Mouse (Mus musculus): ENCODE data around the gene Racgap1. TPM values are rescaled to one million over a fixed set of nuclear protein-coding genes. Genes with fewer than 3 reads are reported as not detected.

Gene Racgap1
- polyA plus RNA-seq, 1 experiment from 2014 or later: 131 TPM

DNA sequence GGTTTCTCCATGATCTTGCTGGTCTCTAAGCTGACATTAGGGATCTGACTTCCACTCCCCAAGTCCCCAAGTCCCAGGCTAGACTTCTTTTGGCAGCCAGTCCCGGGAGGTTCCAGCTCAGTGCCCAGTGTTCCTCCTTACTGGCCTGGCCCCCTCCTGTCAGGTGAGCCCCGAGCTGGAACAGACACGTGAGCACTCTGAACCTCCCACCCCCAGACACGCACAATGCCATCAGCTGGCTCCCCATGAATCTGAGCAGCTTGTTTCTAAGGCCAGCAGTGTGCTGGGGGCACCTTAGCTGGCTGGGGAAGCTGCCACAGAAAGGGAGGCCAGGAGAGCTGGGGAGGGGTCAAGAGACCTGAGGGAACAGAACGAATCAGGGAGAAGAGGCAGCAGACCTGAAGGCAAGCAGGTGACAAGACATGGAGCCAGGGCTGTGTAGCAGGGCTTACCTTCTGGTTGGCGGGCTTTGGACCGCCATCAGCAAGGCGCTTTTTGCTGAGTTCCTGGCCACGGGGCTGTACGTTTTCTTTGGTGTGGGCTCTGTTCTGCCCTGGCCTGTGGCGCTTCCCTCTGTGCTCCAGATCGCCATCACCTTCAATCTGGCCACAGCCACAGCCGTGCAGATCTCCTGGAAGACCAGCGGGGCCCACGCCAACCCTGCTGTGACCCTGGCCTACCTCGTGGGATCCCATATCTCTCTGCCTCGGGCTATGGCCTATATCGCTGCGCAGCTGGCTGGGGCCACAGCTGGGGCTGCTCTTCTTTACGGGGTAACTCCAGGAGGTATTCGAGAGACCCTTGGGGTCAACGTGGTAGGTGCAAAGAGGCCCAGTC, 50.3 kb downstream of the Racgap1 start, which contains the start of gene Aqp6:
Aqp6 (plus strand) TSS at position 415 of the 837 bp plus-strand sequence.
- ATAC-seq (ENCODE audit: insufficient number of reproducible peaks, low FRiP score): no peak
- Histone ChIP-seq H3K27ac (ENCODE audit: poor library complexity, severe bottlenecking) (no peak within 1 kb of the TSS), H3K9ac (no peak within 1 kb of the TSS), H3K4me2 (no peak within 1 kb of the TSS), H3K9me3 (replicated peaks) (no peaks in the 10 kb centered on the region), H3K36me3 (no peaks in the 10 kb centered on the region), H3K4me1 (replicated peaks) (peaks cover 42% of the 10 kb centered on the region), H3K27me3 (replicated peaks) (peaks cover 56% of the 10 kb centered on the region), H3K4me3 (no peak within 1 kb of the TSS)
- WGBS: 55% methylated on average over 22 of the region's 22 CpGs

DNA sequence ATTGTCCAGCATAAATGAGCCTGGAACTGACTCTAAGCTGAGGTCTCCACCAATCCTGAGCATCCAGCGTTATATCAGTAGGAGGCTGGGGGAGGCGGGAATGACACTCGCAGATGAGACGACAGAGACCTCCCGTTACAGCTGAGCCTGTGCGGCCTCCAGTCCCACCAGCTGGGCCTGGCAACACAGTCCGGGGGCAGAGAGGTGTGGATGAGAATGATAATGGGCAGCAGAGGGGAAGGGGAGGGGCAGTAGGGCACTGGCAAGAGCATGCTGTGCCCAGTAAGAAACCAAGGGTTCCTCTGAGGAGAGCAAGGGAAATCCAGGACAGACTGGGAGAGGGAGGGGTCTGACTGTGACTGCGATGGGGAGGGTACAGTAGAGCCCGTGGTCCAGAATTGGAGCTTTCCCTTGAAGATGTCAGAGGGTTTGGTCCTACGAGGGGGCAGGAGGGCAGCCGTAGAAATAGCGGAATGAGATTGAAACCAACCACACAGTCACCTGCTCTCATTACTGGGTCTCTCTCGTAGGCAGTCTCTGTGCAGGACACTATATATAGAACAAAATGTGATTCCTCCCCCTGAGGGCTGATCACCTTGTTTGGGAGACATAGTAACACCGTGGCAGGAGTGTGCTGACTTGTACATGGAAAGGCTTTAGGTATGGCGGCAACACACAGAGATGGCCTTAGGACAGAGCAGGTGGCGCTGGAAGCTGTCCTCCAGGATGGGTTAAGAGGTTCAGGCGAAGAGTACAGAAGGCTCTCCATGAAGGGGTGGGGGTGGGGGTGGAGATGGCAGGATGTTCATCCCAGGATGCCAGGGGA, 52.0 kb downstream of the Racgap1 start:
- no peaks in the 10 kb centered on the region for H3K9me3 ChIP-seq (replicated peaks)
- ATAC-seq (ENCODE audit: insufficient number of reproducible peaks, low FRiP score): no peak
- H3K4me3 ChIP-seq: no peak overlapping the region
- peaks cover 43% of the 10 kb centered on the region for H3K4me1 ChIP-seq (replicated peaks)
- no peak overlapping the region for H3K27ac ChIP-seq (ENCODE audit: poor library complexity, severe bottlenecking)
- no peak overlapping the region; the same call in 1 of the 2 replicates for H3K4me2 ChIP-seq
- H3K27me3 ChIP-seq (replicated peaks): peaks cover 68% of the 10 kb centered on the region
- no peaks in the 10 kb centered on the region for H3K36me3 ChIP-seq
- no peak overlapping the region for H3K9ac ChIP-seq
- 46% methylated on average over 17 of the region's 17 CpGs for WGBS

DNA sequence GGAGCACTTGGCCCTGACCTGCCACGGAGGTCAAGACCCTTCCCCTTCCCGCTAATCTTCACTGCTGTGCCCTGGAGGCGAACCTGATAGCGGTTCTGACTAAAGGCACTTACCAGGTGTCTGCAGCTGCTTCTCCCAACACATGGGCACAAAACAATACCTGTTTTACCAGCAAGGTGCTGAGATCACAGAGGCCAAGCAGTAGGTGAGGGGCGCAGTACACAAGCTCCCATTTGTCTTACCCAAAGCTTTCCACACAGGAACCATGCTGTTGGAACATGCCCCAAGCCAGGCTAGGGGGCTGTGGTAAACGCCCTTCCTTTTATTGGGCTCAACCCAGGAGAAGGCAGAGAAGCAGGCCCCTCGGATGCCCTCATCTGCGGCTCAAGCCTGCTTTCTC, 53.9 kb downstream of the Racgap1 start:
- H3K36me3 ChIP-seq: no peaks in the 10 kb centered on the region
- H3K4me3 ChIP-seq: no peak overlapping the region
- H3K9me3 ChIP-seq (replicated peaks): no peaks in the 10 kb centered on the region
- WGBS: 48% methylated on average over 8 of the region's 8 CpGs
- H3K9ac ChIP-seq: no peak overlapping the region
- no peak for ATAC-seq (ENCODE audit: insufficient number of reproducible peaks, low FRiP score)
- no peak overlapping the region for H3K27ac ChIP-seq (ENCODE audit: poor library complexity, severe bottlenecking)
- no peak overlapping the region for H3K4me2 ChIP-seq
- peaks cover 77% of the 10 kb centered on the region for H3K27me3 ChIP-seq (replicated peaks)
- H3K4me1 ChIP-seq (replicated peaks): peaks cover 30% of the 10 kb centered on the region

DNA sequence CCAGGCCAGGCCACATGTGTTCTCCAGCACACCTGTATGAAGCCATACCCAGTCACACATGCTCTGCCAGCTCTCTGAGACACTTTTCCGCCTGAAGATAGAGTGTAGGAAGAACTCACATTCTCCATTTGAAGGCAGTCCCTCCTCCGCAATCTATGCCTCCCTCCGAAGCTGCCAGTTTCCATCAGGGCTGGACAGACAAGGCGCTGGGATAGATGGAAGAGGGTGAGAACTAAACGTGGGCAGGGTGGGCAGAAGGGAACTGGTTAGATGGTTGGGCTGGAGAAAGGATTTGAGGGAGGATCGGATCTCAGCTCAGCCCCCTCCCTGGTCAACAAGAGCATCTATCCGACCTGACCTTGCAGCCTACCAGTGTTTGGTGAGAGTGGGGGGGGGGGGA, 54.6 kb downstream of the Racgap1 start:
- H3K4me2 ChIP-seq: no peak overlapping the region
- H3K27ac ChIP-seq (ENCODE audit: poor library complexity, severe bottlenecking): no peak overlapping the region
- H3K4me3 ChIP-seq: no peak overlapping the region
- no peaks in the 10 kb centered on the region for H3K36me3 ChIP-seq
- no peaks in the 10 kb centered on the region for H3K9me3 ChIP-seq (replicated peaks)
- ATAC-seq (ENCODE audit: insufficient number of reproducible peaks, low FRiP score): no peak
- no peak overlapping the region for H3K9ac ChIP-seq
- peaks cover 24% of the 10 kb centered on the region for H3K4me1 ChIP-seq (replicated peaks)
- WGBS: 58% methylated on average over 7 of the region's 7 CpGs
- peaks cover 84% of the 10 kb centered on the region for H3K27me3 ChIP-seq (replicated peaks)

DNA sequence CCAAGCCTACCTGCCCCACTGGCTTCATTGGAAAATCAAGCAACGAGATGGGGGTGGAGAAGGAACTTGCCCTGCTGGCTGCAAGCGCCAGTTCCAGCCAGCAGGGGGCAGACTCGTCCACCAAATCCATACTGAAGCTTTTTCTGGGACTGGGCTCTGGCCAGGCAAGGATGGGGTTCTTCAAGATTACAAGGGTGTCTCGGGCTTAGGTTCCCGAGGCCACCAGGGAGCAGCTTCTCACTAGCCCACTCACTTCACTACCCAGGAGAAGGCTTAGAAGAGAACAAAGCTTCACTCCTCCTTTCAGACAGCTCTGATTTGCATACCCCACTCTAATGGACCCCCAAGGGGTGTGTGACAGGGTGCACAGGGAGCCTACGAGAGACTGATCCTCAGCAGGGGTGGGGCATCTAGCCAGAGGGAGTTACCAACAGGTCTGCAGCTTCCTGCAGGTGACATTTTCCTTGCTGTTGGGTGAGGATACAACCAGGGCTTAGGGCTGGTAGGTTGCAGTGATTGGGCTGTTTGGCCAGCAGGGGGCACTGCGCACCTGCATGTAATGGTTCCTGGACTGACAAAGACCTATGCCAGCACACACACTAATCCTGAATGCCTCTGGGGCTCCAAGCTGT, 55.3 kb downstream of the Racgap1 start:
- H3K36me3 ChIP-seq: no peaks in the 10 kb centered on the region
- 0% methylated on average over 7 of the region's 7 CpGs for WGBS
- H3K9me3 ChIP-seq (replicated peaks): no peaks in the 10 kb centered on the region
- H3K9ac ChIP-seq: no peak overlapping the region
- no peak overlapping the region for H3K27ac ChIP-seq (ENCODE audit: poor library complexity, severe bottlenecking)
- H3K4me3 ChIP-seq: no peak overlapping the region
- H3K27me3 ChIP-seq (replicated peaks): peaks cover 86% of the 10 kb centered on the region
- peak; percentile 60 for ATAC-seq (ENCODE audit: insufficient number of reproducible peaks, low FRiP score)
- peaks cover 18% of the 10 kb centered on the region for H3K4me1 ChIP-seq (replicated peaks)
- no peak overlapping the region for H3K4me2 ChIP-seq

DNA sequence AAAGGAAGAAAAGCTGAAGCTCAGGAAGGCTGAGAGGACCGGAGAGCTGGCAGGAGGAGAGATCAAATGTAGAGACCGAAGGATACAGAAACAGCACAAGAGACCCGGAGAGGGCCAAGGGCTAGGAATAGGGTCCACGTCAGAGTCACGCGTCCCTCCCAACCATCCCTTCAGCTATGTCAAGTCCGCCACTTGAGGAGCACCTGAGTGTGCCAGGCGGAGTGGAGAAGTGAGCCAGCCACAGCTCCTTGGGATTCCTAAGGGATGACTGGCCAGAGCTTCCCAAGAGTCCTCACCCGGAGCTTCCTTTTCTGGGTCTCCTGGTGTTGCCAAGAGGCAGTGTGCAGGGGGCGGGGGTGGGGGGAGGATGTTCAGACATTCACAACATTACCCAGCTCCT, 56.5 kb downstream of the Racgap1 start:
- H3K4me1 ChIP-seq (replicated peaks): peaks cover 21% of the 10 kb centered on the region
- no peaks in the 10 kb centered on the region for H3K36me3 ChIP-seq
- H3K9me3 ChIP-seq (replicated peaks): no peaks in the 10 kb centered on the region
- peaks cover 86% of the 10 kb centered on the region for H3K27me3 ChIP-seq (replicated peaks)
- H3K9ac ChIP-seq: no peak overlapping the region
- no peak overlapping the region for H3K27ac ChIP-seq (ENCODE audit: poor library complexity, severe bottlenecking)
- no peak for ATAC-seq (ENCODE audit: insufficient number of reproducible peaks, low FRiP score)
- H3K4me3 ChIP-seq: no peak overlapping the region
- H3K4me2 ChIP-seq: no peak overlapping the region
- WGBS: 69% methylated on average over 10 of the region's 10 CpGs

DNA sequence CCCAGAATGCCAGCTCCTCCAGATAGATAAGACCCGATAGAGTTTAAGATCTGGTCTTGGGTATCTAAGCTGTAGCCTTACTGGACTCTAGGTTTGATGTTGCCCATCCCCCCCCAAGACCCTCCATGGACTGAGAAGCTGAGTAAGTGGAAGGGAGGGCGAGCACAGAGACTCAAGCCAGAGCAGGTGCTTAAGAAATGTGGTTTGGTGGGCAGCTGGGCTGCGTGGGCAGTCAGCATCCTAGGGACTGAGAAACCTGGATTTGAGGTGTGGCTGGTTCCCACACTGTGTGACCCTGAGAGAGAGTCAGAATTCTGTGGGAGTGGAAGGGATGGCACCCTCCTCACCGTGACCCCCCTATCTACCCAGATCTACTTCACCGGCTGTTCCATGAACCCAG, 58.6 kb downstream of the Racgap1 start:
- peaks cover 18% of the 10 kb centered on the region for H3K4me1 ChIP-seq (replicated peaks)
- peaks cover 94% of the 10 kb centered on the region for H3K27me3 ChIP-seq (replicated peaks)
- no peaks in the 10 kb centered on the region for H3K9me3 ChIP-seq (replicated peaks)
- no peak for ATAC-seq (ENCODE audit: insufficient number of reproducible peaks, low FRiP score)
- H3K9ac ChIP-seq: no peak overlapping the region
- 80% methylated on average over 5 of the region's 5 CpGs for WGBS
- H3K4me3 ChIP-seq: no peak overlapping the region
- no peak overlapping the region for H3K27ac ChIP-seq (ENCODE audit: poor library complexity, severe bottlenecking)
- H3K4me2 ChIP-seq: no peak overlapping the region
- H3K36me3 ChIP-seq: no peaks in the 10 kb centered on the region

DNA sequence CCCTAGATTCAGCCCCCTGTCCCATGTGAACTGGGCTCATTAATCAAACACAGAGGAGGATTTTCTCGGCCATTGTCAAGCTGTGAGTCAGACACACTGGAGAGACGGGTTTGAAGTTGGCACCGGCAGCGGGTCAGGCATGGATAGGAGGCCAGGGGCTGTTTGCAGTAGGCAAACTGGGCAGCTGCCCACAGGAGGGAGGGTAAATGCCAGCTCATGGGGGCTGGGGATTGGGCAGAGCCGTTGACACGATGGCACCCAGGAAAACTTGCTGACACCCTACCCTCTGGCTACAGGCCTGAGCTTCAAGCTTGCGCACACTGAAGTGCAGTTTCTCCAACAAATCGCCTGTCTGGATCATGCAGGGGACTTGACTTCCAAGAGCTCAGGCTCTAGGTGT, 59.3 kb downstream of the Racgap1 start:
- WGBS: 66% methylated on average over 8 of the region's 8 CpGs
- no peaks in the 10 kb centered on the region for H3K36me3 ChIP-seq
- H3K4me2 ChIP-seq: no peak overlapping the region
- no peak for ATAC-seq (ENCODE audit: insufficient number of reproducible peaks, low FRiP score)
- no peaks in the 10 kb centered on the region for H3K9me3 ChIP-seq (replicated peaks)
- no peak overlapping the region for H3K27ac ChIP-seq (ENCODE audit: poor library complexity, severe bottlenecking)
- peaks cover 94% of the 10 kb centered on the region for H3K27me3 ChIP-seq (replicated peaks)
- H3K4me3 ChIP-seq: no peak overlapping the region
- H3K9ac ChIP-seq: no peak overlapping the region
- H3K4me1 ChIP-seq (replicated peaks): peaks cover 18% of the 10 kb centered on the region

DNA sequence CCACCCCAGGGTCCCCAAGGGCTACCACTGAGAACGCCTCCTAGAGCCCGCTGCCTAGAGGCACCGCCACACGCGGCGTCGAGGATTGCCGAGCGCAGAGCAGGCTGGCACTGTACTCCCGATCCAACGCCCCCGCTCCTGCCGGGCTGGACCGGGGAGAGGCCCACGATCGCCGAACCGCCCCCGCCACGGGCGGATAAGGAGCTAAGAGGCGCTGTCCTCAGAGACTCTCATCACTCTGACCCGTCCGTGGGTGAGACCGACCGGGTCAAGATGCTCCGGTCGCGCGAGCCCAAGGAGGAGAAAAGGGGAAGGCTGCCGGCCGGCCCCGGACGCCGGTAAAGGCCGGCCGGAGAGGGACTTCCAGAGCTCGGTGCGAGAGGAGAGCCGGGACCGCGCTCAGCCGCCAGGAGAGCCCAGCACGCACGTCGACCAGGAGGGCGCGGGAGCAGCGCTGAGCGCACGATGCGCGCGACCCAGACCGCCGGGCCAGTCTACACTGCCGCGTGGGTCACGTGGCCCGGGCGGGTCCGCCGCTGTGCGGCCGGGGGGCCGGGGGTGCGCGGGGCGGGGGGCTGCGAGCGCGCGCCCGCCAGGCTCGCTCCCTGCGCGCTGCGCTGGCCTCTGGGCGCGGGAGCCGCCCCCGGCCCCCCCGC, 60.9 kb downstream of the Racgap1 start, which contains the start of gene Aqp5:
Aqp5 (plus strand) TSS at position 354 of the 656 bp plus-strand sequence.
- ATAC-seq (ENCODE audit: insufficient number of reproducible peaks, low FRiP score): peak; percentile 58; the same call in 1 of the 2 replicates
- Histone ChIP-seq H3K4me2 (peak within 1 kb of the TSS; percentile 71), H3K9me3 (replicated peaks) (no peaks in the 10 kb centered on the region), H3K9ac (0 out of 2 replicates have a peak within 1 kb of the TSS, but pooled peaks have one; percentile 25), H3K27me3 (replicated peaks) (peaks cover 100% of the 10 kb centered on the region), H3K4me3 (peak within 1 kb of the TSS; percentile 49), H3K4me1 (replicated peaks) (peaks cover 18% of the 10 kb centered on the region), H3K36me3 (no peaks in the 10 kb centered on the region), H3K27ac (ENCODE audit: poor library complexity, severe bottlenecking) (no peak within 1 kb of the TSS)
- WGBS: 2% methylated on average over 67 of the region's 83 CpGs

DNA sequence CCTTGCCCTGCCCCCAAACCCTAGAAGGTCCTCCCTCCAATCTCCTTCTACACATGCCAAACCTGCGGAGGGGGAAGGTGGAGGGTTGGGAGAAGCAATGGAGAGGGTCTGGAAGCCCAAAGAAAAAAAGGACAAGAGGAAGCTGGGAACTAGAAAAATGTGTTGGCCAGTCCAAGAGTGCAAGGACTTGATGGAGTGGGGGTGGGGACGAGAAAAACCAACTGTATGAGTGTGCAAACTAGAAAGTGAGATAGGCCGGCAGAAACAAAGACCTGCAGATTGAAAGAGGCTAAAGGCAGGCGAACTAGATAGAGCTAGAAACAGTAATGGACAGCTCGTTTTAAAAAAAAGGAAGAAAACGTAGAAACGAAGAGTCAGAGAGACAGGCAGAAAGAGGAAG, 61.8 kb downstream of the Racgap1 start:
- H3K4me2 ChIP-seq: no peak overlapping the region
- peaks cover 27% of the 10 kb centered on the region for H3K4me1 ChIP-seq (replicated peaks)
- no peaks in the 10 kb centered on the region for H3K36me3 ChIP-seq
- ATAC-seq (ENCODE audit: insufficient number of reproducible peaks, low FRiP score): no peak
- H3K27ac ChIP-seq (ENCODE audit: poor library complexity, severe bottlenecking): no peak overlapping the region
- H3K9ac ChIP-seq: no peak overlapping the region
- H3K4me3 ChIP-seq: no peak overlapping the region
- 19% methylated on average over 7 of the region's 7 CpGs for WGBS
- H3K27me3 ChIP-seq (replicated peaks): peaks cover 100% of the 10 kb centered on the region
- H3K9me3 ChIP-seq (replicated peaks): no peaks in the 10 kb centered on the region

Measured in heart, embryonic 12.5 days (tissue).